Mouse (Mus musculus): ENCODE data around the gene Pla2g10. TPM values are rescaled to one million over a fixed set of nuclear protein-coding genes. Genes with fewer than 3 reads are reported as not detected.

The Pla2g10 gene
- polyA plus RNA-seq, 1 experiment from 2014 or later, result 0.19 TPM

DNA sequence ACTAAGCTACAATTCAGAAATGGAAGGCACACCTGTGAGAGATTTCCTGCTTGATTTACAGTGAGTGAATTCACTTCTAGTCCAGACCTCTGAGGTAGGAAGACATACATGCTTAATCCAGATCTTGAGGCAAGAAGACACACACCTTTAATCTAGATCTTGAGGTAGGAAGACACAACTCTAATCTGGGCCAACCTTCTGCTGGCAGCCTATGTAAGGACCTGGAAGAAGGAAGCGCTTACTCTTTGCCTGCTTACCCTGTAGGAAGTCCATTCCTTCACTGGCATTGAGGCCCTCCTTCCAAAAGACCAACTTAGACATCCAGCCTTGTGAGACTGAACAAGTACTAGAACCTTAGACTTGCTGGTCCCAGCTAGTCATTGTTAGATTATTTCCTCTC is 61.5 kb downstream of the Pla2g10 start:
- H3K9ac ChIP-seq (ENCODE audit: low read length), result no peak overlapping the region
- no peak overlapping the region for H3K4me3 ChIP-seq (ENCODE audit: low read depth, low read length)
- ATAC-seq (ENCODE audit: low FRiP score), result no peak
- no peak overlapping the region for H3K27ac ChIP-seq (ENCODE audit: low read depth, low read length)
- 83% methylated on average over 1 of the region's 1 CpGs for WGBS
- DNase-seq (ENCODE audit: low spot score, missing footprints), result no peak
- no peaks in the 10 kb centered on the region for H3K27me3 ChIP-seq (ENCODE audit: control insufficient read depth, insufficient read depth, low read length)
- H3K4me2 ChIP-seq, result no peak overlapping the region
- H3K4me1 ChIP-seq (ENCODE audit: control insufficient read depth, insufficient read depth, low read length), result peaks cover 8% of the 10 kb centered on the region
- no peaks in the 10 kb centered on the region for H3K9me3 ChIP-seq (ENCODE audit: control insufficient read depth, low read length)
- H3K36me3 ChIP-seq (ENCODE audit: control insufficient read depth, insufficient read depth, low read length), result 0 out of 2 replicates have a peak, but pooled peaks cover 2% of the 10 kb centered on the region

DNA sequence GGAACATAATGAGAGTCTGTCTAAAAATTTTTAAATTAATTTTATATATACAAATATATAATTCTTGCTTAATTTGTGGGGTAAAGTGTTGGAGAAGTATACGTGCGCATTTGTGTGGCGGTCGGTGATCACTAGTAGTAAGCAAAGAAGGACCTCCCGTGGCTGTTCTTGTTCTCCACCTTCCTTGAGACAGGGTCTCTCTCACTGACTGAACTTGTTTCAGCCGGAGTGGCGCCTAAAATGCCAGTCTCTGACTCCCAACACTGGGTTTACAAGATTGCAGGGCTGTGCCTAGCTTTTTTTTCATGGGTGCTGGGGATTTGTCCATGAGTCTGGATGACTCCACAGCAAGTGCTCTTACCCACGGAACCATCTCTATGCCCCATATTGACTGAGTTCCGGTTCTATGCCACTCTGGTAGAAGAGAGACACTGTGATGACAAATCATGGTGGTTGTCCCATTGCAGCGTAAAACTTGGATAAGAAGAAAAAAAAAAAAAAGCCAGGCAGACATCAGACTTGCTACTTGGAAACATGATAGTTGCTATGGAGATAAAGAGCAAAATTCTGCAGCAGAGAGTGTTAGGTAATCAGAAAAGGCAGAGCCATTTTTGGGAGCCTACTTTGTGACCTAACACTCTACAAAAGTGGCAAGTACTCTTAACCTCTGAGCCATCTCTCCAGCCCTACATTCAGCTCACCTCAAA is 62.2 kb downstream of the Pla2g10 start:
- peak; percentile 82 for DNase-seq (ENCODE audit: low spot score, missing footprints)
- peak overlapping the region; percentile 84; the same call in 1 of the 2 replicates for H3K4me2 ChIP-seq
- WGBS, result 79% methylated on average over 10 of the region's 10 CpGs
- peaks cover 8% of the 10 kb centered on the region for H3K4me1 ChIP-seq (ENCODE audit: control insufficient read depth, insufficient read depth, low read length)
- H3K36me3 ChIP-seq (ENCODE audit: control insufficient read depth, insufficient read depth, low read length), result 0 out of 2 replicates have a peak, but pooled peaks cover 3% of the 10 kb centered on the region
- no peaks in the 10 kb centered on the region for H3K9me3 ChIP-seq (ENCODE audit: control insufficient read depth, low read length)
- peak overlapping the region; percentile 77 for H3K4me3 ChIP-seq (ENCODE audit: low read depth, low read length)
- no peak overlapping the region for H3K27ac ChIP-seq (ENCODE audit: low read depth, low read length)
- H3K27me3 ChIP-seq (ENCODE audit: control insufficient read depth, insufficient read depth, low read length), result no peaks in the 10 kb centered on the region
- no peak for ATAC-seq (ENCODE audit: low FRiP score)
- peak overlapping the region; percentile 79; the same call in 1 of the 2 replicates for H3K9ac ChIP-seq (ENCODE audit: low read length)

GRCm38 (mm10) chr16:13667878-13668343 is 62.9 kb downstream of the Pla2g10 start, which contains the start of gene Parn:
Gene Parn (minus strand): TSS chr16:13668170.
- no peak within 1 kb of the TSS for H3K27ac ChIP-seq (ENCODE audit: low read depth, low read length)

More at GRCm38 (mm10) chr16:13667878-13668343, 62.9 kb downstream of the Pla2g10 start, which contains the start of gene Parn:
- ATAC-seq (ENCODE audit: low FRiP score) (peak; percentile 86), DNase-seq (ENCODE audit: low spot score, missing footprints) (peak; percentile 98)
- no peaks in the 10 kb centered on the region for H3K9me3 ChIP-seq (ENCODE audit: control insufficient read depth, low read length)
- no peaks in the 10 kb centered on the region for H3K27me3 ChIP-seq (ENCODE audit: control insufficient read depth, insufficient read depth, low read length)
- peak within 1 kb of the TSS; percentile 84 for H3K4me2 ChIP-seq
- H3K4me1 ChIP-seq (ENCODE audit: control insufficient read depth, insufficient read depth, low read length), result peaks cover 8% of the 10 kb centered on the region
- H3K9ac ChIP-seq (ENCODE audit: low read length), result peak within 1 kb of the TSS; percentile 79
- H3K4me3 ChIP-seq (ENCODE audit: low read depth, low read length), result peak within 1 kb of the TSS; percentile 77
- 0 out of 2 replicates have a peak, but pooled peaks cover 4% of the 10 kb centered on the region for H3K36me3 ChIP-seq (ENCODE audit: control insufficient read depth, insufficient read depth, low read length)
- WGBS, result under 1% methylated on average over 35 of the region's 35 CpGs

Other genes starting within 250 kb of the Pla2g10 start
- 44.1 and 45.9 TPM in 2 replicates for gene Parn, start 62.8 kb downstream of the Pla2g10 start, polyA plus RNA-seq (2014; fragmentation: Nextera tagmentation; extraction: Ambion mirVana)
- 41.6 and 43.3 TPM in 2 replicates for gene Bfar, start 59.1 kb downstream of the Pla2g10 start, polyA plus RNA-seq (2014; fragmentation: Nextera tagmentation; extraction: Ambion mirVana)
- gene 3110001I22Rik, start 59.1 kb downstream of the Pla2g10 start, polyA plus RNA-seq (2014; fragmentation: Nextera tagmentation; extraction: Ambion mirVana), result 11.5 and 12.6 TPM in 2 replicates
- 107 and 118 TPM in 2 replicates for gene Rrn3, start 49.7 kb upstream of the Pla2g10 start, polyA plus RNA-seq (2014; fragmentation: Nextera tagmentation; extraction: Ambion mirVana)
- 160 and 167 TPM in 2 replicates for gene Ntan1, start 87.9 kb upstream of the Pla2g10 start, polyA plus RNA-seq (2014; fragmentation: Nextera tagmentation; extraction: Ambion mirVana)
- gene Pdxdc1, start 172.1 kb upstream of the Pla2g10 start, polyA plus RNA-seq (2014; fragmentation: Nextera tagmentation; extraction: Ambion mirVana), result 68.0 and 76.1 TPM in 2 replicates
- 3.4 and 4.1 TPM in 2 replicates for gene Mpv17l, start 172.2 kb upstream of the Pla2g10 start, polyA plus RNA-seq (2014; fragmentation: Nextera tagmentation; extraction: Ambion mirVana)

Data from midbrain, embryonic 11.5 days (tissue).